Mouse (Mus musculus) hindbrain, embryonic 10.5 days (tissue): Measurements from ENCODE around the gene Entr1. TPM values are rescaled to one million over a fixed set of nuclear protein-coding genes. Genes with fewer than 3 reads are reported as not detected.
A peak's percentile ranks its signal among the peaks of the same experiment; 100 is the strongest.

ENCODE experiments used
- DNase-seq: peaks from one replicate; pipeline ENCODE4 v3.0.0-alpha.2; 2017; ENCODE audit warnings: low spot score
- H3K27ac ChIP-seq: fragments of 300-500 bp; sonication (generic); 2 replicates; pipeline ENCODE4 v1.5.1; 2016; ENCODE audit warnings: mild to moderate bottlenecking, moderate library complexity
- H3K27me3 ChIP-seq: fragments of 300-500 bp; sonication (generic); 2 replicates; pipeline ENCODE4 v1.6.1; 2016; ENCODE audit warnings: mild to moderate bottlenecking; ENCODE audit not compliant: poor library complexity, insufficient read depth, severe bottlenecking
- H3K36me3 ChIP-seq: fragments of 300-500 bp; sonication (generic); 2 replicates; pipeline ENCODE4 v1.6.1; 2016; ENCODE audit warnings: mild to moderate bottlenecking, moderate library complexity
- H3K4me1 ChIP-seq: fragments of 300-500 bp; sonication (generic); replicated peaks from 2 replicates; pipeline ENCODE4 v1.6.1; 2016; ENCODE audit warnings: mild to moderate bottlenecking
- H3K4me3 ChIP-seq: fragments of 300-500 bp; sonication (generic); 2 replicates; pipeline ENCODE4 v1.5.1; 2016; ENCODE audit warnings: mild to moderate bottlenecking, moderate library complexity
- H3K9me3 ChIP-seq: fragments of 300-500 bp; sonication (generic); 2 replicates; pipeline ENCODE4 v1.6.1; 2016; ENCODE audit warnings: mild to moderate bottlenecking, moderate library complexity
- whole genome bisulfite sequencing: fragments of 180-500 bp; shearing (Covaris S2); methylation state at CpG from one replicate; pipeline ENCODE4 v1.1.7; 2016; 5-methylcytosine and 5-hydroxymethylcytosine counted together
- polyA plus RNA-seq: library from polyadenylated mRNA; unstranded; fragments of >200 nt; fragmentation: Nextera tagmentation; extraction: Ambion mirVana; gene quantifications from 2 replicates; pipeline ENCODE4 v1.2.1, GENCODE M21; 2016

Entr1 gene
- polyA plus RNA-seq, 1 experiment from 2014 or later: 141 TPM

GRCm38 (mm10) chr2:26353066-26353980 lies 35.8 kb downstream of the Entr1 start:
- WGBS: 91% methylated on average over 11 of the region's 11 CpGs
- Histone ChIP-seq H3K4me1 (peaks cover 53% of the 10 kb centered on the region), H3K9me3 (no peaks in the 10 kb centered on the region), H3K27ac (peak overlapping the region; percentile 97), H3K4me3 (peak overlapping the region; percentile 89), H3K27me3 (no peaks in the 10 kb centered on the region), H3K36me3 (peaks cover 22% of the 10 kb centered on the region)
- DNase-seq: no peak

GRCm38 (mm10) chr2:26352291-26352910 lies 36.7 kb downstream of the Entr1 start:
- DNase-seq: no peak
- H3K27me3 ChIP-seq: no peaks in the 10 kb centered on the region

GRCm38 (mm10) chr2:26351358-26352290 lies 37.5 kb downstream of the Entr1 start, which contains the start of gene Dnlz:
TSS of gene Dnlz (minus strand) at chr2:26352110.
- WGBS: 3% methylated on average over 62 of the region's 62 CpGs
- Histone ChIP-seq H3K4me3 (peak within 1 kb of the TSS; percentile 89), H3K27ac (peak within 1 kb of the TSS; percentile 97), H3K36me3 (peaks cover 39% of the 10 kb centered on the region), H3K4me1 (peaks cover 46% of the 10 kb centered on the region), H3K9me3 (no peaks in the 10 kb centered on the region), H3K27me3 (no peaks in the 10 kb centered on the region)
- DNase-seq: peak; percentile 90

More at GRCm38 (mm10) chr2:26352291-26352910, 36.7 kb downstream of the Entr1 start:
- 2% methylated on average over 36 of the region's 36 CpGs for WGBS
- H3K4me1 ChIP-seq: peaks cover 49% of the 10 kb centered on the region
- H3K36me3 ChIP-seq: peaks cover 31% of the 10 kb centered on the region
- H3K27ac ChIP-seq: peak overlapping the region; percentile 97
- peak overlapping the region; percentile 89 for H3K4me3 ChIP-seq
- no peaks in the 10 kb centered on the region for H3K9me3 ChIP-seq

- WGBS: 78% methylated on average over 6 of the region's 6 CpGs
- H3K4me1 ChIP-seq: peaks cover 40% of the 10 kb centered on the region
- H3K36me3 ChIP-seq: peaks cover 73% of the 10 kb centered on the region
- 0 out of 2 replicates have a peak overlapping the region, but pooled peaks have one; percentile 19 for H3K27ac ChIP-seq
- no peak overlapping the region for H3K4me3 ChIP-seq
- no peak for DNase-seq
- no peaks in the 10 kb centered on the region for H3K9me3 ChIP-seq
- H3K27me3 ChIP-seq: no peaks in the 10 kb centered on the region
Observed at GRCm38 (mm10) chr2:26348241-26348640, 40.9 kb downstream of the Entr1 start.

- Histone ChIP-seq H3K9me3 (no peaks in the 10 kb centered on the region), H3K27me3 (no peaks in the 10 kb centered on the region), H3K4me1 (no peaks in the 10 kb centered on the region), H3K4me3 (no peak overlapping the region), H3K27ac (no peak overlapping the region), H3K36me3 (peaks cover 96% of the 10 kb centered on the region)
- WGBS: 75% methylated on average over 11 of the region's 11 CpGs
- no peak for DNase-seq
Observed at GRCm38 (mm10) chr2:26342609-26343490, 46.3 kb downstream of the Entr1 start.

- no peak for DNase-seq
- peaks cover 88% of the 10 kb centered on the region for H3K36me3 ChIP-seq
- no peak overlapping the region for H3K27ac ChIP-seq
- H3K9me3 ChIP-seq: no peaks in the 10 kb centered on the region
- H3K27me3 ChIP-seq: no peaks in the 10 kb centered on the region
- 88% methylated on average over 10 of the region's 10 CpGs for WGBS
- H3K4me1 ChIP-seq: no peaks in the 10 kb centered on the region
- no peak overlapping the region for H3K4me3 ChIP-seq
Observed at GRCm38 (mm10) chr2:26342044-26342443, 47.1 kb downstream of the Entr1 start.

- H3K36me3 ChIP-seq: peaks cover 83% of the 10 kb centered on the region
- no peak overlapping the region for H3K4me3 ChIP-seq
- DNase-seq: no peak
- H3K4me1 ChIP-seq: no peaks in the 10 kb centered on the region
- no peaks in the 10 kb centered on the region for H3K27me3 ChIP-seq
- no peak overlapping the region for H3K27ac ChIP-seq
- H3K9me3 ChIP-seq: no peaks in the 10 kb centered on the region
- WGBS: 90% methylated on average over 2 of the region's 2 CpGs
Observed at GRCm38 (mm10) chr2:26341510-26341981, 47.6 kb downstream of the Entr1 start.

- Histone ChIP-seq H3K27me3 (no peaks in the 10 kb centered on the region), H3K4me1 (no peaks in the 10 kb centered on the region), H3K27ac (no peak overlapping the region), H3K36me3 (peaks cover 60% of the 10 kb centered on the region), H3K4me3 (no peak overlapping the region), H3K9me3 (no peaks in the 10 kb centered on the region)
- WGBS: 89% methylated on average over 5 of the region's 5 CpGs
- no peak for DNase-seq
Observed at GRCm38 (mm10) chr2:26339204-26339551, 49.9 kb downstream of the Entr1 start.

- Histone ChIP-seq H3K36me3 (peaks cover 53% of the 10 kb centered on the region), H3K9me3 (no peaks in the 10 kb centered on the region), H3K4me3 (no peak overlapping the region), H3K27ac (no peak overlapping the region), H3K4me1 (no peaks in the 10 kb centered on the region), H3K27me3 (no peaks in the 10 kb centered on the region)
- DNase-seq: no peak
- 80% methylated on average over 9 of the region's 13 CpGs for WGBS
Observed at GRCm38 (mm10) chr2:26338302-26339203, 50.6 kb downstream of the Entr1 start.
